Mouse (Mus musculus) liver, embryonic 14.5 days (tissue): Measurements from ENCODE around the gene Phactr1. TPM values are rescaled to one million over a fixed set of nuclear protein-coding genes. Genes with fewer than 3 reads are reported as not detected.

Experiments used
- ATAC-seq: fragments of 200-750 bp; cut with Nextera tagmentation; 2 replicates; pipeline ENCODE4 v1.8.0; 2017; ENCODE audit warnings: moderate number of reproducible peaks, mild to moderate bottlenecking, moderate library complexity; ENCODE audit not compliant: insufficient read depth
- DNase-seq, 3 experiments: peaks; one replicate each; pipeline ENCODE4 v3.0.0-alpha.2; 2012 to 2013; ENCODE audit warnings: low read depth in 3 of 3, low spot score in 3 of 3
- H3K27ac ChIP-seq: fragments of 300-500 bp; sonication (generic); 2 replicates; pipeline ENCODE4 v1.5.1; 2014; ENCODE audit warnings: moderate library complexity, mild to moderate bottlenecking, control low read depth, inconsistent platforms
- H3K27me3 ChIP-seq: fragments of 300-500 bp; sonication (generic); 2 replicates; pipeline ENCODE4 v1.6.1; 2014; ENCODE audit warnings: mild to moderate bottlenecking, low read length, moderate library complexity; ENCODE audit not compliant: control insufficient read depth, insufficient read depth
- H3K36me3 ChIP-seq: fragments of 300-500 bp; sonication (generic); replicated peaks from 2 replicates; pipeline ENCODE4 v1.6.1; 2014; ENCODE audit warnings: low read depth; ENCODE audit not compliant: control insufficient read depth, insufficient read depth
- H3K4me1 ChIP-seq, 2 experiments: fragments of 200-500 bp in 1 of 2; fragments of 300-500 bp in 1 of 2; sonication (generic) in 1 of 2; replicated peaks; 2 replicates each; pipeline ENCODE4 v1.6.1; 2012 to 2014; ENCODE audit warnings: antibody characterized with exemption in 1 of 2, inconsistent platforms in 1 of 2, low read length in 1 of 2; ENCODE audit not compliant: control insufficient read depth in 2 of 2, insufficient read depth in 2 of 2
- H3K4me2 ChIP-seq: fragments of 300-500 bp; sonication (generic); 2 replicates; pipeline ENCODE4 v1.6.1; 2014; ENCODE audit warnings: low read depth, mild to moderate bottlenecking, control low read depth, moderate library complexity
- H3K4me3 ChIP-seq, 2 experiments: fragments of 200-500 bp in 1 of 2; fragments of 300-500 bp in 1 of 2; sonication (generic) in 1 of 2; 2 replicates each; pipeline ENCODE4 v1.5.1; 2012 to 2014; ENCODE audit warnings: low read depth in 2 of 2, low read length in 2 of 2, mild to moderate bottlenecking in 2 of 2, control low read depth in 1 of 2, inconsistent platforms in 1 of 2, moderate library complexity in 1 of 2; ENCODE audit not compliant: insufficient read depth in 1 of 2
- H3K9ac ChIP-seq: fragments of 300-500 bp; sonication (generic); replicated peaks from 2 replicates; pipeline ENCODE4 v1.6.1; 2014; ENCODE audit warnings: mild to moderate bottlenecking, control low read depth, moderate library complexity
- H3K9me3 ChIP-seq: fragments of 300-500 bp; sonication (generic); 2 replicates; pipeline ENCODE4 v1.6.1; 2016; ENCODE audit warnings: low read length, mixed read lengths; ENCODE audit not compliant: control insufficient read depth
- CTCF ChIP-seq: IDR thresholded peaks from 2 replicates; pipeline ENCODE4 v1.5.1; 2016; ENCODE audit warnings: antibody characterized with exemption, low read depth, control low read depth
- EP300 ChIP-seq: IDR thresholded peaks from 2 replicates; pipeline ENCODE4 v1.6.1; 2016; ENCODE audit warnings: antibody characterized with exemption, low read depth
- WGBS: fragments of 180-500 bp; shearing (Covaris S2); extraction: QIAGEN DNeasy Blood & Tissue Kit; methylation state at CpG from one replicate; pipeline ENCODE4 v1.1.7; 2014; ENCODE audit not compliant: insufficient replicate concordance; 5-methylcytosine and 5-hydroxymethylcytosine counted together
- polyA plus RNA-seq, 2 experiments: library from polyadenylated mRNA; depleted of rRNA in 1 of 2; stranded (reverse) in 1 of 2; unstranded in 1 of 2; fragments of >200 nt; fragmentation: Nextera tagmentation in 1 of 2; extraction: Ambion mirVana in 1 of 2; gene quantifications; 2 replicates each; pipeline versions ENCODE4 v1.2.1 to v1.2.3; 2012 to 2014

Phactr1 gene
- polyA plus RNA-seq, 2 experiments, result 0.15 to 0.21 TPM

DNA sequence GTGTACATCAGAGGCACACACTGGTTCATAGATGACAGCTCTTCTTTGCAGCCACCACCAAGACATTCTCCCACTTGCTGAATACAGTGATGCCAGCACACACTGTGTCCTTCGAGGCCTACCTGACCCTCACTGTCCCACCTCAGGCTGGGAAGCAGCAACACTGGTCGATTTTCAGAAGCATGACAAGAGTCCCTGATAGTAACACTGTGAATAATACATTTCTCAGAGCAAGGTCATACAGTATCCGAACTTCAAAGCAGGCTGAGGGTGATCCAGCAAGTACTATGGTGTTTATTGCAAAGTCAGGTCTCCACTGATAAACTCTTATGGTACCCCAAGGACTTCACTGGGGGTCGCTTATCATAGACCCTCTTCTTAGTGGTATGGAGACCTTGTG lies 390.1 kb downstream of the Phactr1 start:
- H3K27ac ChIP-seq, result no peak overlapping the region
- H3K4me2 ChIP-seq, result no peak overlapping the region
- ATAC-seq, result no peak
- H3K9me3 ChIP-seq, result no peaks in the 10 kb centered on the region
- no peak overlapping the region for H3K9ac ChIP-seq
- H3K4me1 ChIP-seq, result no peaks in the 10 kb centered on the region
- no peak for DNase-seq
- no peak overlapping the region for H3K4me3 ChIP-seq
- WGBS, result 46% methylated on average over 4 of the region's 4 CpGs
- no peak for TF ChIP-seq EP300
- TF ChIP-seq CTCF, result no peak
- no peaks in the 10 kb centered on the region for H3K36me3 ChIP-seq
- no peaks in the 10 kb centered on the region for H3K27me3 ChIP-seq

- Histone ChIP-seq H3K9ac (no peak overlapping the region), H3K36me3 (no peaks in the 10 kb centered on the region), H3K4me2 (no peak overlapping the region), H3K27me3 (no peaks in the 10 kb centered on the region), H3K4me1 (no peaks in the 10 kb centered on the region), H3K9me3 (no peaks in the 10 kb centered on the region), H3K4me3 (no peak overlapping the region), H3K27ac (no peak overlapping the region)
- no peak for DNase-seq
- no peak for ATAC-seq
- WGBS, result 74% methylated on average over 2 of the region's 2 CpGs
- no peak for TF ChIP-seq CTCF
- TF ChIP-seq EP300, result no peak
Measured at GRCm38 (mm10) chr13:43070971-43071370, 390.5 kb downstream of the Phactr1 start.

DNA sequence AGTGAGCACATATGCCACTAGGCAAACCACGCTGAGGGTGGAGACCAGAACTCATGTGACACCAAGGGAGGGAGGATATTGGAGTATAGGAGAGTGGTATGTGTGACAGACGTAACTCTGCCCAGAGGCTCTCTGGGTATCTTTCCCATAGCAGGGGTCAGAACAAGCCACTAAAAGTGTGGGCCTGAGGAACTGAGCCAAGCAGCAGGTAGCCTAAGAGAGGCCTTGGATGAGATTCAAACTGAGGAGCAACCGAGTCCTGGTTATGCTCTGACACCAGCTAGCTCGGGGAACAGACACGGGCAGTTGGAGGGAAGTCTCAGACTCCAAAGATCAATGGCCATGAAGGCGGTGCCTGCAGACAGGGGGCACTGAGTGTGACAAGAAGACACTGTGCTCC lies 395.0 kb downstream of the Phactr1 start:
- Histone ChIP-seq H3K9ac (no peak overlapping the region), H3K4me3 (no peak overlapping the region), H3K27me3 (no peaks in the 10 kb centered on the region), H3K36me3 (no peaks in the 10 kb centered on the region), H3K4me2 (no peak overlapping the region), H3K9me3 (no peaks in the 10 kb centered on the region), H3K4me1 (no peaks in the 10 kb centered on the region), H3K27ac (no peak overlapping the region)
- TF ChIP-seq CTCF (no peak), EP300 (no peak)
- no peak for DNase-seq
- WGBS, result 61% methylated on average over 6 of the region's 6 CpGs
- no peak for ATAC-seq

DNA sequence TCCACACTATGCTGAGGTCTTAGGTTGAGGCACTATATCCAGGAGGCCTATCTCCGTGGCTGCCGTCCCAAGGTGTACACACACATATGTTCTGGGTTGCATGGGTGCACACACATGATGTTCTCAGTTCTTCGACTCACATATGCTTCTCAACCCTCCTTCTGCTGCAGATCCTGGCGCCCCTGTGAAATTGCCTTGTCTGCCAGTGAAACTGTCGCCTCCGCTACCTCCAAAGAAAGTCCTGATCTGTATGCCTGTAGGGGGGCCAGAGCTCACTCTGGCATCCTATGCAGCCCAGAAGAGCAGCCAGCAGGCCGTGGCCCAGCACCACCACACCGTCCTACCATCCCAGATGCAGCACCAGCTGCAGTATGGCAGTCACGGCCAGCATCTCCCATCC lies 397.1 kb downstream of the Phactr1 start:
- Histone ChIP-seq H3K36me3 (no peaks in the 10 kb centered on the region), H3K27ac (no peak overlapping the region), H3K27me3 (no peaks in the 10 kb centered on the region), H3K4me3 (no peak overlapping the region), H3K4me2 (no peak overlapping the region), H3K9ac (no peak overlapping the region), H3K9me3 (no peaks in the 10 kb centered on the region), H3K4me1 (no peaks in the 10 kb centered on the region)
- TF ChIP-seq EP300 (no peak), CTCF (no peak)
- ATAC-seq (no peak), DNase-seq (no peak)
- 67% methylated on average over 9 of the region's 9 CpGs for WGBS

GRCm38 (mm10) chr13:43085226-43085625 lies 404.8 kb downstream of the Phactr1 start:
- H3K4me1 ChIP-seq, result no peaks in the 10 kb centered on the region
- no peak overlapping the region for H3K4me2 ChIP-seq
- H3K9me3 ChIP-seq, result no peaks in the 10 kb centered on the region
- no peaks in the 10 kb centered on the region for H3K27me3 ChIP-seq
- H3K27ac ChIP-seq, result no peak overlapping the region
- ATAC-seq (no peak), DNase-seq (no peak)
- H3K9ac ChIP-seq, result no peak overlapping the region
- TF ChIP-seq EP300 (no peak), CTCF (no peak)
- no peaks in the 10 kb centered on the region for H3K36me3 ChIP-seq
- no peak overlapping the region for H3K4me3 ChIP-seq
- 61% methylated on average over 7 of the region's 7 CpGs for WGBS

DNA sequence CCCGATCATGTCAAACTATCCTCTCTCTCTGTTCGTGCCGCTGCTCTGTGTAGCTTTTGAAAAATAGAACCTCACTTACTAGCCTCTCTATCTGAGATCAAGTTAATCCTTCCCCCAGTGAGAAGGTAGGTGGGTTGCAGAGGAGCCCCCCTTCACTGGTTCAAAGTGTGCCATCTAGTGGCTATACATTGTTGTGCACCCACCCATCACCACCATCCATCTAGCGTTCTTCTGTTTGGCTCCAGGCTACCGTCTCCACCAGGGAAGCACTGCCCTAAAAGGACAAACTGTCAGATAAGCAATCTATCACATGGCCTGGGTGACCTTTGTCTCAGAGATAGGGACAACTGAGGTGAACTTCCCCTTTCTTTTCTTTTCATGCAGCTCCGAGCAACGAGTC lies 413.9 kb downstream of the Phactr1 start:
- Histone ChIP-seq H3K9me3 (no peaks in the 10 kb centered on the region), H3K4me3 (no peak overlapping the region), H3K27ac (no peak overlapping the region), H3K36me3 (no peaks in the 10 kb centered on the region), H3K4me1 (no peaks in the 10 kb centered on the region), H3K27me3 (no peaks in the 10 kb centered on the region), H3K4me2 (no peak overlapping the region), H3K9ac (no peak overlapping the region)
- WGBS, result 27% methylated on average over 7 of the region's 7 CpGs
- DNase-seq (no peak), ATAC-seq (no peak)
- TF ChIP-seq CTCF (peak; percentile 58), EP300 (no peak)
